Mouse (Mus musculus) stomach, embryonic 14.5 days (tissue): ENCODE results near the gene Irf4. TPM values are rescaled to one million over a fixed set of nuclear protein-coding genes. Genes with fewer than 3 reads are reported as not detected.
A peak's percentile ranks its signal among the peaks of the same experiment; 100 is the strongest.

ENCODE experiments used
- ATAC-seq: fragments of 200-750 bp; cut with Nextera tagmentation; 2 replicates; pipeline ENCODE4 v1.8.0; 2017; ENCODE audit warnings: low read depth, moderate TSS enrichment; ENCODE audit not compliant: insufficient number of reproducible peaks, insufficient read depth, low FRiP score
- H3K27ac ChIP-seq: fragments of 300-500 bp; sonication (generic); 2 replicates; pipeline ENCODE4 v1.5.1; 2014; ENCODE audit warnings: mild to moderate bottlenecking, low read length, moderate library complexity, mixed read lengths
- H3K27me3 ChIP-seq: fragments of 300-500 bp; sonication (generic); 2 replicates; pipeline ENCODE4 v1.6.1; 2014; ENCODE audit warnings: low read length, control low read depth, mixed read lengths; ENCODE audit not compliant: control insufficient read depth, insufficient read depth
- H3K36me3 ChIP-seq: fragments of 300-500 bp; sonication (generic); 2 replicates; pipeline ENCODE4 v1.6.1; 2014; ENCODE audit warnings: mild to moderate bottlenecking, control low read depth, low read length, moderate library complexity, mixed read lengths; ENCODE audit not compliant: control insufficient read depth, insufficient read depth
- H3K4me1 ChIP-seq: fragments of 300-500 bp; sonication (generic); 2 replicates; pipeline ENCODE4 v1.6.1; 2014; ENCODE audit warnings: low read length, control low read depth, mixed read lengths; ENCODE audit not compliant: control insufficient read depth, insufficient read depth
- H3K4me2 ChIP-seq: fragments of 300-500 bp; sonication (generic); replicated peaks from 2 replicates; pipeline ENCODE4 v1.6.1; 2014; ENCODE audit warnings: low read depth, low read length, control low read depth
- H3K4me3 ChIP-seq: fragments of 300-500 bp; sonication (generic); 2 replicates; pipeline ENCODE4 v1.5.1; 2014; ENCODE audit warnings: low read depth, low read length, control low read depth
- H3K9ac ChIP-seq: fragments of 300-500 bp; sonication (generic); replicated peaks from 2 replicates; pipeline ENCODE4 v1.6.1; 2014; ENCODE audit warnings: low read depth, mild to moderate bottlenecking, control low read depth, low read length, moderate library complexity, mixed read lengths
- H3K9me3 ChIP-seq: fragments of 300-500 bp; sonication (generic); 2 replicates; pipeline ENCODE4 v1.6.1; 2016; ENCODE audit warnings: low read depth, low read length, control low read depth; ENCODE audit not compliant: control insufficient read depth
- WGBS: fragments of 180-500 bp; shearing (Covaris S2); extraction: QIAGEN DNeasy Blood & Tissue Kit; methylation state at CpG from one replicate; pipeline ENCODE4 v1.1.7; 2014; 5-methylcytosine and 5-hydroxymethylcytosine counted together
- polyA plus RNA-seq: library from polyadenylated mRNA; unstranded; fragments of >200 nt; fragmentation: Nextera tagmentation; extraction: Ambion mirVana; gene quantifications from 2 replicates; pipeline ENCODE4 v1.2.1, GENCODE M21; 2014

Irf4 gene
- polyA plus RNA-seq, 1 experiment from 2014 or later, result 0.10 TPM

DNA sequence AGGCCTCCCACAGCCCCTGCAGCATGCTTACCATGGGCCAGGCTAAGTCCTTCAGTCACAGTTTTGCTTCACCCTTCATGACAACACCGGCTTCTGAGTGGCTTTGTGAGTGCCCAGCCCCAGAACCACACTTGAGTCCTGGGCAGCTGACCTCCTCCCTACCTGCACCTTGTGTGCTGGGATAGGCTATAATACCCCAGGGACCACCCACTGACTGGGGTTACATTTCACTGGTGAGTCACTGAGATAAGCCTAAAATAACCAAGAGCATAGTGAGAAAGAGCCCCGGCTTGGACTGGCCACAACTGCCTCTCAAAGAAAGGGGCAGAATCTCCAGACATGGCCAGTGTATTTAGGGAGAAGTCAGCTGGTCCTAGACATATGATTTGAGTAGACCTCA is 32.9 kb downstream of the Irf4 start:
- Histone ChIP-seq H3K9ac (no peak overlapping the region), H3K4me2 (no peak overlapping the region), H3K27ac (no peak overlapping the region), H3K27me3 (no peaks in the 10 kb centered on the region), H3K9me3 (no peaks in the 10 kb centered on the region), H3K36me3 (no peaks in the 10 kb centered on the region), H3K4me3 (no peak overlapping the region), H3K4me1 (no peaks in the 10 kb centered on the region)
- peak; percentile 74; the same call in 1 of the 2 replicates for ATAC-seq
- 30% methylated on average over 2 of the region's 2 CpGs for WGBS

DNA sequence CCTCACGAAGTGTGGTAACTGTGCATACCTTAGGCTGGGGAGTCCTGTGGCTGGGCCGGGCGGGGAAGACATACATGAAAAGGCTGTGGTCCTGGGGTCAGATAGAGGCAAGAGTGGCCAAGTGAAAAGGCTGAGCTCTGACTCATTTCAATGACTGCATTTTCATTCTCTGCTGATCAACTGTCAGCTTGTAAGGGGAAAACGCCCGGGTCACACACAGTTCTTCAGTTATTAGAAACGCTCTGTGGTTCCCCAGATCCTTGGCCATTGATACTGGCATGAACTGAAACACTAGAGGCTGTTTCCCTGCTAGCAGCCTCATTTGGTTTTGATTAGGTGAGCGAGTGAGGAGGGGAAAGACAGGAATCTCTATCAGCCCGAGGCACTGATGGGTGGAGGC is 33.4 kb downstream of the Irf4 start:
- Histone ChIP-seq H3K27ac (no peak overlapping the region), H3K36me3 (no peaks in the 10 kb centered on the region), H3K9ac (no peak overlapping the region), H3K9me3 (no peaks in the 10 kb centered on the region), H3K4me2 (no peak overlapping the region), H3K4me3 (no peak overlapping the region), H3K4me1 (no peaks in the 10 kb centered on the region), H3K27me3 (no peaks in the 10 kb centered on the region)
- WGBS, result 43% methylated on average over 8 of the region's 8 CpGs
- no peak for ATAC-seq

DNA sequence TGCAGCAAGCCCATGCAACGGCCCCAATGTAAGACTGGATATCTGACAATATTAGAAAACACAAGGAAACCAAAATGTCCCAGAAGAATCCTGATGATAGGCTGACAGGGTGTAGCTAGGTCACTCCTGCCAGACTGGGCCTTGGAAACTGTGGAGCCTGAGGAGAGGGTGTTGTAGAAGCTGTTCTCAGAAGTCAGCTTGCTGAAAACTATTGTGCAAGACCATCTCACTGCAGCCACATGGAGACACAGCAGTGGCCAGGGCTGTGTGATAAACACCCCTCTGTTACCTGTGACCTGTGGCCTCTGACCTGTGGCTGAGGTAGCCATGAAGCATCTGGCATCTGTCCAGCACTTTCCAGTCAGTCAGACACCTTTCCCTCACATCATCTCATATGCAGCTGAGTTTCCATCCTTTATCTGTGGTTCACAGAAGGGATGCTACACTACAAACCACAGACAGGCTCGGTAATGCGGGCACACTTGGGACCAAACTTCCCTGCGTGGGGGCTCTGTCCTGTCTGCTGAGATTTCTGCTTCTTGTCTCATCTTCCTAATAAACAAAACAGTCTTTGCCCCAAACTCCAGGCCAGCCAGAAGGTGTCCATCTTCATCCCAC is 36.5 kb downstream of the Irf4 start:
- Histone ChIP-seq H3K27ac (no peak overlapping the region), H3K4me1 (no peaks in the 10 kb centered on the region), H3K36me3 (no peaks in the 10 kb centered on the region), H3K9ac (no peak overlapping the region), H3K4me2 (no peak overlapping the region), H3K9me3 (no peaks in the 10 kb centered on the region), H3K27me3 (no peaks in the 10 kb centered on the region), H3K4me3 (no peak overlapping the region)
- WGBS, result 81% methylated on average over 4 of the region's 4 CpGs
- no peak for ATAC-seq

DNA sequence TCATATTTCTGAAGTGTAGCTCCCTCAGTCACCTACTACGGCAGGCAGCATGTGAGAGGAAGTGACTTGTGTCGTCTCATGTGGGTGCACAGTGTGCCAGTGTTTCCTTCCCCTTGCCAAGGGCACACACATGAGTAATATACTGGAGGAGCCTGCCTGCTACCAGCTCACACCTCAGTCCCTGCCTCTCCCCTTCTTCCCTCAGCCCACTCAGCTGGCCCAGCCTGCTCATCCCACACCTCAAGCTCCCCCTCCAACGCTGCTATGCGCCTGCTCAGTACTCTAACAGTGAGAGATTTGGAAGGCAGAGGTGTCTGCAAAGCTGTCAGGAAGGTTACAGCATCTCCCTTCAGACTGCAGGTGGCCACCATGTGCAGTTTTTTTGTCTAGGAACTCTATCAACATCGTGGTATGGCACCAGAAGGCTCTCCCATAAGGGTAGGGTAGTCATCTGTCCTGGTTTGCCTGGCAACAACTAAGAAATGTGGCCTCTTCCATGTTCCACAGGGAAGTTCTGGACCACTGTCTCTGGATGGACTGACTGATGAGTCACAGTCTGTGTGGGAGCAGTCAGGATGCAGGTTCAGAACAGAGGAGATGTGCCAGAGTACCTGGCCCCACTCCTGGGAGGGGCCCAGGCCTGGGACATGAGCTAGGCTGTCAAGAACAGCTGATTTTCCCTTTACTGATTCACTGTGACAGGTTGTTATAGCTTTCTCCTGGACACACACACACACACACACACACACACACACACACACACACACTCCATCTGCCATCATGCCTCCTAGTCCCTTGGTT is 37.4 kb downstream of the Irf4 start:
- H3K4me2 ChIP-seq, result no peak overlapping the region
- no peaks in the 10 kb centered on the region for H3K36me3 ChIP-seq
- H3K4me1 ChIP-seq, result no peaks in the 10 kb centered on the region
- no peak overlapping the region for H3K9ac ChIP-seq
- 61% methylated on average over 5 of the region's 5 CpGs for WGBS
- H3K9me3 ChIP-seq, result no peaks in the 10 kb centered on the region
- no peak for ATAC-seq
- H3K4me3 ChIP-seq, result no peak overlapping the region
- no peaks in the 10 kb centered on the region for H3K27me3 ChIP-seq
- no peak overlapping the region for H3K27ac ChIP-seq

DNA sequence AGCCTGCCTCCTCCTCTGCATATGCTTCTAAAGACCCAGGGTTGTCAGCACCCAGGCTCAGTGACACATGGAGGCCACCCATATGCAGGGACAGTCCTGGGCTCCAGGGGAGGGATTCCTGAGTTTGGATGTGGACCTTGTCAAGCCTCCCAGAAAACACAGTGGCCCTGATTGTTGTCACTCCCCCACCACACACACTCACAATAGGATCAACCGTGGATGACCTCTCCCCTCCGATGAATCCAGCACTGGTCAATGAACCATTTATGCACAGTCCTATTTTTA is 38.0 kb downstream of the Irf4 start:
- no peak for ATAC-seq
- WGBS, result 89% methylated on average over 2 of the region's 2 CpGs
- no peak overlapping the region for H3K9ac ChIP-seq
- H3K9me3 ChIP-seq, result no peaks in the 10 kb centered on the region
- H3K36me3 ChIP-seq, result no peaks in the 10 kb centered on the region
- no peak overlapping the region for H3K4me3 ChIP-seq
- H3K4me1 ChIP-seq, result no peaks in the 10 kb centered on the region
- H3K27ac ChIP-seq, result no peak overlapping the region
- H3K4me2 ChIP-seq, result no peak overlapping the region
- H3K27me3 ChIP-seq, result no peaks in the 10 kb centered on the region

DNA sequence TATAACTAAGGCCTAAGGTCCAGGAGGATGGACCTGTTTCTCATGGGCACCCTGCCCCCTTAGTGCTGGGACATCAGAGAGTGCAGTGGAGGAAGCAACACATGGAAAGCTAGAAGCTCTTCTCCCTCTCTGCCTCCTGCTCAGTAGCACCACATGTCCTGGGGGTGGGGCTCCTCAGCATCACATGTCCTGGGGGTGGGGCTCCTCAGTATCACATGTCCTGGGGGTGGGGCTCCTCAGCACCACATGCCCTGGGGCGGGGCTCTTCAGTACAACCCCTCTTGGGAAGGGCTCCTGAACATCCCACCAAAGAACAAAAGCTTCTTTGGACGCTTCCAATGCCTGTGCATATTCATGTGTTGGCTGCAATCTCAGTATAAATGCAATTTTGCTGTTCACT is 38.5 kb downstream of the Irf4 start:
- H3K36me3 ChIP-seq, result no peaks in the 10 kb centered on the region
- H3K4me2 ChIP-seq, result no peak overlapping the region
- H3K9me3 ChIP-seq, result no peaks in the 10 kb centered on the region
- H3K9ac ChIP-seq, result no peak overlapping the region
- no peak overlapping the region for H3K27ac ChIP-seq
- WGBS, result 83% methylated on average over 2 of the region's 2 CpGs
- H3K4me3 ChIP-seq, result no peak overlapping the region
- no peaks in the 10 kb centered on the region for H3K4me1 ChIP-seq
- no peak for ATAC-seq
- H3K27me3 ChIP-seq, result no peaks in the 10 kb centered on the region

DNA sequence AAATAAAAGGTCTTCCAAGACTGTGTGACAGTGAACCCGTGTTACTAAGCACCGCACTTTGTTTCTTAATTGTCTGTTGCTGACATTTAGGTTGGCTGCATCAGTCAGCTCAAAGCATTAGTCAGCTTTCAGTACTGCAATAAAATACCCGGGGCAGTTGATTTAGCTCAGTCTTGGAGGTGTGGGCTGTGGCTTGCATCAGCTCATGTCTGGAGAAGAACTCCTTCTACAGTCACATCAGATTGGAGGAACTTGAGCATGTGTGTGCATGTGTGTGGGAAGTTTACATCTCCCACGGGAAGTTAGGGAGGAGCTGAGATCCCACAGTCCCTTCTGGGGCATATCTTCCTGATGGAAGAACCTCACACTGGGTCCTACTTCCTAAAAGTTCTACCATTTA is 38.9 kb downstream of the Irf4 start:
- H3K4me1 ChIP-seq, result no peaks in the 10 kb centered on the region
- H3K4me3 ChIP-seq, result no peak overlapping the region
- no peak overlapping the region for H3K4me2 ChIP-seq
- no peak overlapping the region for H3K27ac ChIP-seq
- H3K36me3 ChIP-seq, result no peaks in the 10 kb centered on the region
- no peak overlapping the region for H3K9ac ChIP-seq
- WGBS, result 86% methylated on average over 4 of the region's 4 CpGs
- no peaks in the 10 kb centered on the region for H3K27me3 ChIP-seq
- ATAC-seq, result no peak
- no peaks in the 10 kb centered on the region for H3K9me3 ChIP-seq

DNA sequence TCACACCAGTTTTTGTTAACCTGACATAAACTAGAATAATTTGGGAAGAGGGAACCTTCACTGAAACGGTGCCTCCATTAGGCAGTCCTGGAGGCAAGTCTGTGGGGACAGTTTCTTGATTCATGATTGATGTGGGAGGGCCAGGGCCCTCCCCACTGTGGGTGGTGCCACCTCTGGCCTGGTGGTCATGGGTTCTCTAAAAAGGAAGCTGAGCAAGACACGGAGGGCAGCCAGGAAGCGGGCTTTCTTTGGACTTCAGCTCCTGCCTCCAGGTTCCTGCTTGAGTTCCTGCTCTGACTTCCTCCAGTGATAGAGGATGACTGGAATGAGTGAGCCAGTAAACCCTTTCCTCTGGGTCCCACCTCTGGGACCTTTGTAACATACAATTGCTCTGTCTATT is 39.4 kb downstream of the Irf4 start:
- 81% methylated on average over 3 of the region's 3 CpGs for WGBS
- Histone ChIP-seq H3K36me3 (no peaks in the 10 kb centered on the region), H3K4me3 (no peak overlapping the region), H3K27me3 (no peaks in the 10 kb centered on the region), H3K4me1 (no peaks in the 10 kb centered on the region), H3K27ac (no peak overlapping the region), H3K4me2 (no peak overlapping the region), H3K9ac (no peak overlapping the region), H3K9me3 (no peaks in the 10 kb centered on the region)
- no peak for ATAC-seq

DNA sequence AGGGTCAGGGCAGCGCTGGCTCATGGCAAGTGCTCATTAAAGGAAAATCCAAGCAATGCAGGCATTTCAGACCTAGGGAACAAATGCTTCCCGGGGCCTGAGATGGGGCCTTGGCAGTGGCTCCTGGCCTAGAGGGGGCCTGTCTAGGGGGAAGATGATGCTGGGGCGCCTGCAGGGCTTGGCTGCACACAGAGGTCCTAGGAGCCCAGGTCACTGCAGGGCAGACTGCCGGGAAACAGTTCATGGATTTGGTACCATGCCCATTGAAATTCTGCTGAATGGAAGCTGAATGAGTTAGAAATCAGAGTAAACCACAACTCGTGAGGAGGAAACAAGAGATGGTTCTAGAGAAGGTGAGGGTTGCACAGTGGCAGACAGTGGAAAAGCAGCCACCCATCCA is 41.0 kb downstream of the Irf4 start:
- Histone ChIP-seq H3K27ac (no peak overlapping the region), H3K4me3 (no peak overlapping the region), H3K4me2 (no peak overlapping the region), H3K36me3 (no peaks in the 10 kb centered on the region), H3K4me1 (no peaks in the 10 kb centered on the region), H3K9me3 (no peaks in the 10 kb centered on the region), H3K27me3 (no peaks in the 10 kb centered on the region), H3K9ac (no peak overlapping the region)
- no peak for ATAC-seq
- WGBS, result 64% methylated on average over 5 of the region's 5 CpGs
